Mouse (Mus musculus): ENCODE measurements around the gene Pabpc4.

The Pabpc4 gene

GRCm38 (mm10) chr4:123261721-123262401 is at the start of gene Pabpc4:
Gene Pabpc4, plus strand, starts transcription at chr4:123262351.
- no peak for DNase-seq (ENCODE audit: low spot score)

- DNase-seq (ENCODE audit: low spot score), result no peak
These were observed 48.2 kb upstream of the Pabpc4 start for GRCm38 (mm10) chr4:123213975-123214374.

GRCm38 (mm10) chr4:123215367-123215766 is 46.8 kb upstream of the Pabpc4 start:
- peak; percentile 50 for DNase-seq (ENCODE audit: low spot score)

DNA sequence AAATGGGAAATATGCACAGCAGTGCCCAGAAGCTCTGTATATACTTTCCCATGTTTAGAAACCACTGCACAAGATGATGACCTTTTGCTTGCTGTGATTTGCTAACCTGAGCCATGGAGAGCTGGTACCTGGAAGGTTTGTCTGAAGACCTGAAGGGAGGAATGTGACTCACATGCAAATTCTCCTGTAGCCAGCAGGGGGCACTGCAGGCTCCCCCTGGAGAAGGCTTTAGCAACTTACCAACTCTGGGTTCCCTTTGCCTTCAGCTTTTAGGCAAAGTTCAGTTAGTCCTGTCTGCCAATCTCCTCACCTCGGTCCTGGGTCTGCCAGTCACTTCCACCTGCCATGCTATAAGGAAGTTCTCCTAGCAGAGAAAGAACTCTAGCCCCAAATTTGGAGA is 45.4 kb upstream of the Pabpc4 start:
- peak; percentile 32 for DNase-seq (ENCODE audit: low spot score)

GRCm38 (mm10) chr4:123219720-123220357 is 42.3 kb upstream of the Pabpc4 start:
- peak; percentile 62 for DNase-seq (ENCODE audit: low spot score)

DNA sequence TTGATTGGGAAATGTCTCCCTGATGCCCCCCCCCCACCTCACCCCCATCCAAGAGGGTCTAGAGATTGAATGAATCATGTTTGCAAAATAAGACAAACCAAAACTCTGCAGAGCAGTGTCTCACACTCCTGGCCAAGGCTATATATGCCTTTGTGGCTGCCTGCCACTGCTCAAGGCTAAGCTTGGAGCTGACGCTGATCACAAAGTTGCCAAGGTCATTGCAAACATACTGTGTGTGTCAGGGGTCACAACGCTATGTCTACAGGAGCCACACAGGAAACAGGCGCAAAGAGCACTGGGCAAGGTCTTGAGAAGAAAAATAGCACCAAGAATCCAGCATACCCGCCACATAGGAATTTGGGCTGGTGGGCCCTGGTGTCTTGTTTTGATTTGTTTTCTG is 41.5 kb upstream of the Pabpc4 start:
- DNase-seq (ENCODE audit: low spot score), result no peak

DNA sequence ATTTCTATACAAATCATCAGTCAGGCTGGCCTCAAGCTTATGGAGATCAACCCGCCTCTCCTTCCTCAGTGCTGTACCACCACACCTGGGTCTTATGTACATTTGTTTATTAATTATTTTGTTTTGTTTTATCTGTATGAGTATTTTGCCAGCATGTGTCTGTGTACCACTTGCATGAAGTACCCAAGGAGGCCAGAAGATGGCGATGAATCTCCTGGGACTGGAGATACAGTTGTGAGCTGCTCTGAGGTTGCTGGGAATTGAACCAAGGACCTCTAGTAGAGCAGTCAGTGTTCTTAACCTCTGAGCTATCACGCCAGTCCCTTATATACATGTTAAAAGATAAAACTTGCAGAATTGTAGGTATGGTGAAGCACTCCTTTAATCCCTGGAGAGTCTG is 38.8 kb upstream of the Pabpc4 start:
- DNase-seq (ENCODE audit: low spot score), result no peak

- DNase-seq (ENCODE audit: low spot score), result peak; percentile 60
These were observed 36.3 kb upstream of the Pabpc4 start for GRCm38 (mm10) chr4:123225718-123226403.

- DNase-seq (ENCODE audit: low spot score), result peak; percentile 42
These were observed 34.4 kb upstream of the Pabpc4 start for GRCm38 (mm10) chr4:123227707-123228106.

DNA sequence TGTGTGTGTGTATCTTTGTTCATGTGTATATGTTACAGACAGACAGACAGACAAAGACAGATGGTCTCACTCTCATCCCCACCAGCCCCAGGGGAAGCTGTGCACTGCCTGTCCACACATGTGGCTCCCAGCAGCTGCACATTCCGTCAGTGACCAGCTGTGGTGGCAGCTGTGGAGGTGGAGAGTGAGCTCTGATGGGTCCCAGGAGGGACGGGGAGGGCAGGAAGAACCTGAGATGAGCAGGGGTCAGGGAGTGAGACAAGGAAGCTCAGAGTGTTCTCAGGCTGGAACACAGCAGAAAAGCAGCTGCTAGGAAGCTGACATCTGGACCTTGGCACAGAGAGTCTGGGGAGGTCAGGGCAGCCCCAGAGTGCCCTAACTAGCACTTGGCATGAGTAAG is 33.9 kb upstream of the Pabpc4 start:
- no peak for DNase-seq (ENCODE audit: low spot score)

GRCm38 (mm10) chr4:123229166-123229565 is 33.0 kb upstream of the Pabpc4 start:
- DNase-seq (ENCODE audit: low spot score), result no peak

GRCm38 (mm10) chr4:123232841-123233240 is 29.3 kb upstream of the Pabpc4 start:
- no peak for DNase-seq (ENCODE audit: low spot score)

DNA sequence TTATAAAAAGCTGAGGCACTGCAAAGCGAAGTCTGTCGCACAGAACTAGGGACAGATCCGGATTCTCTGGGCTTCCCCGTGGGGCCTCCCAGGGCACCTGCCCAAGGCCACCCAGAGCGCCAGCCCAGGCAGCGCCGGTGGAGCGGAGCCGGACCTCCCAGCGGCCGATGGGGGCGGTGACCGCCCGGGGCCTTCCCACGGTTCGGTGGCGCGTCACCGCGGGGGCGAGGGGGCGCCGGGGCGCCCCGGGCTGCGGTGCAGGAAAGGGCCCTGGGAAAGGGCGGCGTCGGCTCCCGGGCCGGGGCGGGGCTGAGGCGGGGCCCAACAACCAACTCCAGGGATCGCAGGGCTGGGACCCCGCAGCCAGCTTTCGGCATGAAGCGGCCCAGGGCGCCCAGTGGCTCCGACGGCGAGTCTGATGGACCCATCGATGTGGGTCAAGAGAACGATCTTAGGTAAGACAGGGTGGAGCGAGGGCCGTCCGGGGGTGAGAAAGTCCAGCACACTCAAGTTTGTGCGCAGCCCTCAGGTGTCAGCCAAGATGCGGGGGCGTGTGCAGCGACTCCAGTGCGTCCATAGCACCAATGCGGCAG is 28.6 kb upstream of the Pabpc4 start, which contains the start of gene Heyl:
Gene Heyl, plus strand, starts transcription at position 65 of the 593 bp plus-strand sequence.
- no peak for DNase-seq (ENCODE audit: low spot score)

- no peak for DNase-seq (ENCODE audit: low spot score)
These were observed 26.2 kb upstream of the Pabpc4 start for GRCm38 (mm10) chr4:123235835-123236430.

DNA sequence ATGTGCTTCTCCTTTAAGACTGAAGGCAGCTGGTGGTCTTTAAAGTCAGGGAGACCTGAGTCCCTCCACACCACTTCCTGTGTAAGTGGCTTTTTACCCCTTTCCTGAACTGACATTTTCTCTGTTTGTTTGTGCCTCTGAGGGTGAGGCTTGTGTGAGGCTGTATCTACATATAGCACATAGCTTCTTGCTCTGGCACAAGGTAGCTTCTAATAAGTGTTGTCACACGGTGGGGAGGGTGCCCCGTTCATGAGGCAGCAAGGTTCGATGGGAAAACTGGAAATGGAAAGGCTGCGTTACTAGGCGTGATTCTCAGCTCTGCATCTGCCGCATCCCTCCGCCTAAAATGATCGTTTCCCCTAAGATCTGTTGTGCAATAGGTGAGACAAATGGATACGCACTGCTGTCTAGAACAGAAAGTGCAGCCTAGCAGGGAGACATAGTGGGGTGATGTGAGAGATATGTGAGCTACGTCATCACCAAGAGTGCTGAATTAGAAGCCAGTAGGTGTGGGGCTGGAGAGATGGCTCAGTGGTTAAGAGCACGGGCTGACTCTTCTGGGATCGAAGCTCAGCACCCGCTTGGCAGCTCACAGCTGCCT is 25.6 kb upstream of the Pabpc4 start:
- no peak for DNase-seq (ENCODE audit: low spot score)

DNA sequence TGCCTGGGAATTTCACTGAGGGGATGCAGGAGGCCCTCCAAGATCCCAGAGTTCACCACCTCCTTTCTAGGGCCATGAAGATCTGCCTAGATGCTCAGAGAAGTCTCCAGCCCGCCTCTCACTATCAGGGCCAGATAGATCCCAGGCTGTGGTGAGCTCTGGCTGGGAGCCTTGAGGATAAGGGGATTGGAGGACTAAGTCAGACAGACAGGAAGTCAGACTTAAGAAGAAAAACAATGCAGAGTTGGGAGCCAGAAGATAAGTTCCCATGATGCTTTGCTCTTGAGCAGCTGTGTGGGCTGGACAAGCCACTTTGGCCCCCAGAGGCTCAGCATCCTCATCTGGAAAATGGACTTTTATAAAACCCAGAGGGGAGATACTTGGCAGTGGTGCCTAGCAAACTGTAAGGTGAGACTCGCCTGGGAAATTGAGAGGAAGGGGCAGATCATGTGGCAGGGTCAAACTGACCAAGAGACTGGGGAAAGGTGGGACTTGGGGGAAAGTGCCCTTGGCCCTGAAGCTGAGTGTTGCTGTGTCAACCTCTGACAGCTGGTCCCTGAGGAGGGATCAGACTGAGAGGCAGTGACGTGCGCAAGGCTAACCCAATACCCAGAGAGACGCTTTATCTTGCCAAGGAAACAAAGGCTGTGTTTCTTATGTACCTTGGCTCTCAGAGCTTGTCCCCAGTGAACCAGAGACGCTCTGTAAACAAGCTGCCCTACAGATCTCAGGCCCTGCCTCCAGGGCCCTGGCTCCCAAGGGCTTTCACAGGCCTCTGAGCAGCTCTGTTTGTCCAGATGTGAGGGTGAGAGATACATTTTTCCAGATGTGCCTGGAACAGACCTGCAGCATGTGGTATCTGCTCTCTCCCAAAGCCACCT is 24.5 kb upstream of the Pabpc4 start:
- peak; percentile 50 for DNase-seq (ENCODE audit: low spot score)

GRCm38 (mm10) chr4:123239361-123240203 is 22.6 kb upstream of the Pabpc4 start:
- DNase-seq (ENCODE audit: low spot score), result peak; percentile 38

- no peak for DNase-seq (ENCODE audit: low spot score)
These were observed 15.9 kb upstream of the Pabpc4 start for GRCm38 (mm10) chr4:123246221-123246620.

- DNase-seq (ENCODE audit: low spot score), result no peak
These were observed 15.5 kb upstream of the Pabpc4 start for GRCm38 (mm10) chr4:123246651-123247050.

All from MN1 (cell line).